Mouse (Mus musculus) left cerebral cortex, adult 8-10 months (tissue): ENCODE measurements at regions not wholly inside any gene's neighbourhood (a gene's known extent, or its start where the extent isn't known, plus 50 kb on each side); places are given as distances from the start of the nearest gene placed in this dataset.

Source experiments
- DNase-seq, 2 experiments: peaks; one replicate each; pipeline ENCODE4 v3.0.0; 2022; ENCODE audit warnings: low spot score in 2 of 2

DNA sequence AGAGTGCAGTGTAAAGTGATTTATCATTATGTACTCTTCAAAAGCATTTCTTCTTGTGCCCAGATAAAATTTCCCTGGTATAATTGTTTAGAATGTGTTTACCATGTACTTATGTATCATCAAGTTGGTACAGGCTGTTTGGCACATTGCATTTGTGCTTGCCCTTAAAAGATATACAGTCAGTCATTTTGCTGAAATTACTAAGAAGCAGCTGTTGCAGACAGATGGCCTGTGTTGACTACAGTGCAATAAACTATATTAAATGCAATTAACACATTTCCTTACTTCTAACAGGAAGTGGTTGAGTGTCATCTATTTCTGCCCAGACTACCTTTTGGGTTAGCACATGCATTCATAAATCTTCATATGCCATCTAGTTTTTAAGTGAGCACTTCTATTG is 954.9 kb upstream of the 4931408C20Rik start:
- DNase-seq = peak in 1 of 2 experiments; percentile 21

DNA sequence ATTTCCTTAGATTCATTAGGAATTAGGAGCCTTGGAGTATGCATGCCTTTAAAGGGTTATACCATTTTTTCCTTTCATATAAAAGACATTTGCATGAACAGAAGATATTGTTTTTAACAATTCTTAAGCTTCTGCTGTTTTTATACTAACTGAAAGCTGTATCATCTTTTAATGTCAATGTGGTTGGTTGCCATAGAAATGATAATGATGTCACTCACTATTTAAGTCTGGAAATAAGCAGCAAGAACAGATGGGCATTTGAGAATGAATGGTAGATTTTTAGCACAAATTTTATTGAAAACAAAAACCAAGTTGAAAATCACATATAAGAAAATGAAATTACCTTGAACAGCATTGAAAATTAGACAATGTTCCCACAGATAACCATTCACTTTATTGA is 941.8 kb upstream of the 4931408C20Rik start:
- no peak for DNase-seq

DNA sequence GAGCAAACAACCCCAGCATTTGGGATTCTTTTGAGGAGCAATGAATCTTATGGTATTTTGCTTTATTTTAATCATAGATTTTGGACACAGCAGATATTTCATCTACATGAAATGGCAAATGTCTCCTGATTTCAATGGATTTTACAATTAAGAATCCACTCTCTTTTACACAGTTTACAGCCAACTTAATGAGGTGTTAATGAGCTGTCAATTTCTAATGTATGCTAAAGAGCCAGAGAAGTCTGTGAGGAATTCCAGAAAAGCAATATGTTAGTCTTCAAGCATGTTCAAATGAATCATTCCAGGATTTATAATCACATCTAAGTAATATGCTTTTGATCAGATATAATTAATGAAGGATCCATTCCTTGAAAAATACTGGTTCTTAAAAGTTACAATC is 929.0 kb upstream of the 4931408C20Rik start:
- DNase-seq = no peak

DNA sequence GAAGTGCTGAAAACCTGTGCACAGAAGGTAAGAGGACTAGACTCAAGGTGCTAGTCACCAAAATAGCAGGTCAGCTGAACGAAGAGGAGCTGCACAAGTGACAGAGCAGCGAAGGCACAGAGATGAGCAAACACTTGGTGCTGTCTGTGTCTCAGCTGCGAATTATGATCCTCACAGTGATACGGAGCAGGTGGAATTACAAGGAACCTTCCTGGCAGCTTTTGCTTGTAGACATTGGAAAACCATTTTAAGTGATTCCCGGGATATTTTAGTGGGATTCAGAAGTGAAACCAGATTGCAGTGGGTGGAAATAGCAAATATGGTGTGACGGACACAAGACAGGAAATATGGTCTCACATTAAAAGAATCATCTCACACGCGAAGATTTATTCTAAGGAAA is 921.3 kb upstream of the 4931408C20Rik start:
- DNase-seq = peak in 1 of 2 experiments; percentile 62

DNA sequence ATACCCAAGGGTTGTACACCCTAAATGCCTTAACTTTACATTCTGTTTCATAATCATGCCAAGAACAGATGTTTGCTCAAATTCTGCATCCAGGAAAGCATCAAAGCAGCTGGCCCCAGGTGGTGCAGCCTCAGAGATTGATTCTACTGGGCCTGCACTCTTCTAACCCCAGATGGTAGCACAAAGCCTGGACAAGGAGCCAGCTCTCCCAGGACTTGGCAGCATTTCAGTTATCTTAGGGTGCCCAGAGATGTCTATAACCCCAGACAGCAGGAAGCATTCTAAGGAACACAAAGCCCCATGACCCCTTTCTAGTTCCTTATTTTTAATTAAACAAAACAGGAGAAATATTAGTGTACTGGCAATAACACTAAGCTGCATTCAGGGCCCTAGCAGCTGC is 891.5 kb upstream of the 4931408C20Rik start:
- no peak for DNase-seq

- no peak for DNase-seq
These were observed 872.2 kb upstream of the 4931408C20Rik start for GRCm38 (mm10) chr1:27559426-27559825.

DNA sequence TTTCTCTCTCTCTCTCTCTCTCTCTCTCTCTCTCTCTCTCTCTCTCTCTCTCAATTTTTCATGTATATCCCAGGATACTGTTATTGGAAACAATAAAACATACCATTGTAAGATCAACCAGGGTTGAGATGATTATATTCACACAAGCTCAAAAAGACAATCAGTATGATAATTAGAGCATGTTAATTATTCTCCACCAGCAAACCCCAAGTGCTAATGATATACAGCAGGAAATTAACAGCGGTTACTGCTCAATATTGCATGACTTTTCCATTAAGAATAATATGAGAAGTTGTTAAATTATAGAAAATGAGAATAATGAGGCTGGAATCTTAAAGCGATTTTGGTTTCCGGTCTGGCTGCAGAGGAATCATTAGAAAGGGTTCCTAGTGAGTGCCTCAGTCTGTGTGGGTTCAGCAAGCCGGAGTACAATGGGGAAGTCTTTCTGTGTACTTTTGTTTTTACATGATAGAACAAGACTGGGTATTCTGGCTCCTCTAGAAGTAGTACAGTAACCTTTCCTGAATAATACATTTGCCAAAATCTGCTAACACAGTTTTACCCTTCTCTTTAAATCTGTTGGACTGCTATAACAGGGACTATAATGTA is 823.6 kb upstream of the 4931408C20Rik start:
- DNase-seq = no peak

DNA sequence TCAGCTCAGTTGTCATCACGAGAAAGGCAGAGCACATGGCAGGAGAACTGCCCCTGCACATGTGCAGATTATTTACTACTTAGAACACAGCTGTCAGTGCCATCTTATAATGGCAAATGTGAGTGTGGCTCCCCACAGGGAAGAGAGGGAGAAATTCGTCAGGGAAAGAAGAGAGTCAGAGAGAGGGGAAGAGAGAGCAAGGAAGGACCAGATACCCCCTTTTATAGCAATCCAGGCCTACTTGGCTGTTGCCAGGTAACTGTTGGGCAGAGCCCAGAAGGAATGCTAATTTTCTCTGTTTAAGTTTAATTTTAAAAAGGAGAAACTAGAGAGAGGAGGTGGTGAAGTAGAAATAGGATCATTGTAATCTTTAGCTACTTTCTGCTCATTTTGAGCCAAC is 816.5 kb upstream of the 4931408C20Rik start:
- no peak for DNase-seq

DNA sequence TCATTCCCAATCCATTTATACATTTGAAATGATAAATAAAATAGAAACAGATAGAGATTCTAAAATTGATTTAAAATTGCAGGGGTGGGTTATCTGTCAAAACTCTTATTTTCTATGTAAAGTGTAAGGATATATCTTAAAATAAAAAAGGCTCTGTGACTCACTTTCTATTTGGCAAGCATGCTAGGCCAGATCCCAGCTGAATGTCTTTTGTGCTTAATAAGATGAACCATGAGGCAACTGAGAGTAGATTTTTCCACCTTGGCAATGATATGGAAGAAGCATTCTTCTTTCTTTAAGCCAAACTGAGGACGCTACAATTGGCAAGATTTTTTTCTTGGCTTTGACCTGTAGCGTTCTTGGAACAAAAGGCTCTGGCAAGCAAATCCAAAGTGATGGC is 791.7 kb upstream of the 4931408C20Rik start:
- DNase-seq = peak in 1 of 2 experiments; percentile 23

- no peak for DNase-seq
These were observed 758.8 kb upstream of the 4931408C20Rik start for GRCm38 (mm10) chr1:27446069-27446468.
